Mouse (Mus musculus) brain, embryonic 14.5 days (tissue): ENCODE measurements at regions not wholly inside any gene's neighbourhood (a gene's known extent, or its start where the extent isn't known, plus 50 kb on each side); places are given as distances from the start of the nearest gene placed in this dataset.

Experiments used
- CTCF ChIP-seq: fragments of 200-500 bp; IDR thresholded peaks from 2 replicates; pipeline ENCODE4 v1.5.1; 2012; ENCODE audit warnings: inconsistent platforms, mild to moderate bottlenecking, moderate library complexity, borderline replicate concordance; ENCODE audit not compliant: insufficient read depth, insufficient read length; ENCODE audit errors: extremely low read depth
- POLR2A ChIP-seq: fragments of 200-500 bp; IDR thresholded peaks from 2 replicates; pipeline ENCODE4 v1.6.1; 2012; ENCODE audit warnings: mild to moderate bottlenecking, inconsistent platforms, borderline replicate concordance; ENCODE audit not compliant: poor library complexity, insufficient read depth, insufficient read length, severe bottlenecking; ENCODE audit errors: extremely low read depth

DNA sequence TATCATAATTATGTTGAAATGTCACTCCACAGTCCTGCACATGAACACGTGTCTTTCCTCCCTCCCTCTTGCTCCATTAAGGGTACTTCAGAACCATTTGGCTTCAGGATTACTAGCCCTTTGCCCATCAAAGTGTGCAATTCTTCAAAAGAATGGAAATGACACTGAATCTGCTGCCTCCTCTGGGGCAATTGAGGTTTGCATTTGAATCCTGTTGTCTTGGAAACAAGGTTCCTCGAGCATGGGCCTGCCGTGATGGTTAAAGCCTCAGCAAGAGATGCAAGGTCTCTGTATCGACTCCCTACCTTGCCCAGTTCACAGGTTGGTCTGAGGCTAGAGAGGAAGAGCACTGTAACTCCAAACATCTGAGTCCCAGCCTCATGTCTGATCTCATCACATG lies 136.0 kb downstream of the Sptssa start:
- no peak for TF ChIP-seq CTCF
- TF ChIP-seq POLR2A: no peak
